Mouse (Mus musculus): Measurements from ENCODE around the gene 4930402H24Rik.

DNA sequence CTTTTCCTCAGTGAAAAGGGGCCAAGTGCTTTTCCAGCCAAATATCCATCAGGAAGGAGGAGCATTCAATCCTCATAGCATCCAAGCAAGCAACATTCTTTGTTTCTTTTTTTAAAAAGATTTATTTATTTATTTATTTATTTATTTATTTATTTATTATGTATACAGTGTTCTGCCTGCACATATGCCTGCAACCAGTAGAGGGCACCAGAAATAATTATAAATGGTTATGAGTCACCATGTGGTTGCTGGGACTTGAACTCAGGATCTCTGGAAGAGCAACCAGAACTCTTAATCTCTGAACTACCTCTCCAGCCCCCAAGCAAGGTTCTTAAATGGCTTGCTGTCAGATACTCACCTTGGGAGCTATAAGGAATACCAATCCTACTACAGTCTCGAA is 93.7 kb downstream of the 4930402H24Rik start:
- no peak for TF ChIP-seq CTCF (IDR thresholded peaks at IDR 0.05; ENCODE audit: borderline replicate concordance, extremely low read depth, insufficient read depth, insufficient read length)
- no peak for TF ChIP-seq POLR2A (IDR thresholded peaks at IDR 0.05; ENCODE audit: borderline replicate concordance, extremely low read depth, insufficient read depth, insufficient read length, poor library complexity, severe bottlenecking)
